Mouse (Mus musculus) splenic B cell, adult 2 months (primary cell): ENCODE measurements around the gene Olfr69.
A peak's percentile ranks its signal among the peaks of the same experiment; 100 is the strongest.
"Not testable (repeated sequence)": the region's sequence is repeated elsewhere in the genome, so short reads cannot be mapped to it uniquely, and the experiment has no call there.

Source experiments
- DNase-seq: peaks from one replicate; pipeline ENCODE4 v3.0.0-alpha.2; 2011; ENCODE audit warnings: low read depth, low spot score
- H3K27me3 ChIP-seq: 2 replicates; pipeline ENCODE4 v1.6.1; 2012; ENCODE audit warnings: mild to moderate bottlenecking, low read length, moderate library complexity, mixed read lengths; ENCODE audit not compliant: control insufficient read depth, poor library complexity, insufficient read depth, severe bottlenecking
- H3K36me3 ChIP-seq: 2 replicates; pipeline ENCODE4 v1.6.1; 2012; ENCODE audit warnings: mild to moderate bottlenecking, low read length, moderate library complexity, mixed read lengths; ENCODE audit not compliant: control insufficient read depth, poor library complexity, insufficient read depth, severe bottlenecking

Olfr69 gene

GRCm38 (mm10) chr7:103777652-103778051 lies 6.3 kb upstream of the Olfr69 start:
- not testable (repeated sequence) for H3K27me3 ChIP-seq, DNase-seq, H3K36me3 ChIP-seq

- not testable (repeated sequence) for DNase-seq, H3K36me3 ChIP-seq, H3K27me3 ChIP-seq
These were observed 3.7 kb downstream of the Olfr69 start for GRCm38 (mm10) chr7:103767687-103768086.

DNA sequence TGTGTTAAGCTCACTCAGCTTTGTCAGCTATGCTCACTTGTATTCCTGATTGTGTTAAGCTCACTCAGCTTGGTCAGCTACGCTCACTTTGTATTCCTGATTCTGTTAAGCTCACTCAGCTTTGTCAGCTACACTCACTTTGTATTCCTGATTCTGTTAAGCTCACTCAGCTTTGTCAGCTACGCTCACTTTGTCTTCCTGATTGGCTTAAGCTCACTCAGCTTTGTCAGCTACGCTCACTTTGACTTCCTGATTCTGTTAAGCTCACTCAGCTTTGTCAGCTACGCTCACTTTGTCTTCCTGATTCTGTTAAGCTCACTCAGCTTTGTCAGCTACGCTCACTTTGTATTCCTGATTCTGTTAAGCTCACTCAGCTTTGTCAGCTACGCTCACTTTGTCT lies 9.2 kb downstream of the Olfr69 start:
- H3K27me3 ChIP-seq, H3K36me3 ChIP-seq: not testable (repeated sequence)
- DNase-seq = peak; percentile 55

GRCm38 (mm10) chr7:103757233-103757632 lies 14.2 kb downstream of the Olfr69 start, which contains the start of gene Olfr630:
TSS of gene Olfr630 (minus strand) at chr7:103757333.
- no peak for DNase-seq
- no peaks in the 10 kb centered on the region for H3K36me3 ChIP-seq
- H3K27me3 ChIP-seq = no peaks in the 10 kb centered on the region

DNA sequence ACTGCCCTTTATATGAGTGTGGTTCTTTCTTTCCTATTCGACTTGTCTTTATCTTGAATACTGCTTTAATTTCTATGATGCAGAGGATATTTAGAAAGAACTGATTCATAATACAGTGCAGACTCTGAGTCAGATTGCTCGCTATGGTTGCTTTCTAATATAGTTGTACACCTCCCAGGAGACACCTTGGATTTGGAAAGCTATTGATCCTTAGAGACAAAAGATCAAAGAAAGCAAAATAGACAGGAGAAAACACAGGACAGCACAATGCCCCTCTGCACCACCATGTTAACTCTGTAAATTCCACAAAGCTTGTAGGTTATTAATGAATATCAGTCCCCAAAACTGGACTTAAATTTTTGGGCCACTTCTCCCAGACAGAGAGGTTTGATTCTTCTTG lies 26.6 kb downstream of the Olfr69 start, which contains the start of gene Olfr629:
Olfr629 (minus strand) TSS at position 101 of the 400 bp plus-strand sequence.
- DNase-seq = no peak
- no peaks in the 10 kb centered on the region for H3K36me3 ChIP-seq

DNA sequence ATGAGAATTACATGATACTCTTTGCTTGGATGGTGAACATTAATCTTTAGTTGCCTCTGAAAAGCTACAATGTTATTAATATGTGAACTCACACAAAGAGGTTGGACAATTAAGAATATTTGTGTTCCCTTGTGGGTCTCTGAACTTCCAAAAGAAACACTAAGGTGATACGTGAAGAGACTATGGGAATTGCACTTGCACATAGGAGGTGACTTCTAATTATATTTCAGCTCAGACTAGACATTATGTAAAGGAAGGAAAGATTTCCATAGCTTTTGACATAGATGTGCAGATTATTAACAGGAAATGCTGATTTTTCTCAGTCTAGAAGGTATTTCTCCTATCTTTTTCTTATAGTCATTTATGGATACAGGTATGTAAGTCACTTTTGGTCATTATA lies 41.3 kb downstream of the Olfr69 start, which contains the start of gene Olfr628:
Olfr628 (plus strand) TSS at position 301 of the 400 bp plus-strand sequence.
- no peak for DNase-seq
- no peaks in the 10 kb centered on the region for H3K27me3 ChIP-seq
- no peaks in the 10 kb centered on the region for H3K36me3 ChIP-seq

More for the DNA sequence above, 26.6 kb downstream of the Olfr69 start, which contains the start of gene Olfr629:
- no peaks in the 10 kb centered on the region for H3K27me3 ChIP-seq

- H3K27me3 ChIP-seq, H3K36me3 ChIP-seq, DNase-seq: not testable (repeated sequence)
These were observed 55.0 kb downstream of the Olfr69 start for GRCm38 (mm10) chr7:103716398-103716797.
